Mouse (Mus musculus): Measurements from ENCODE around the gene Gm45785.

- TF ChIP-seq GATA1 (IDR thresholded peaks at IDR 0.05; ENCODE audit: borderline replicate concordance, low read length) (no peak), FLI1 (IDR thresholded peaks at IDR 0.05; ENCODE audit: low read length) (no peak)
Observed at GRCm38 (mm10) chr7:140853386-140853785, 2.7 kb downstream of the Gm45785 start.
